Mouse (Mus musculus) neural tube, embryonic 14.5 days (tissue): ENCODE measurements at regions not wholly inside any gene's neighbourhood (a gene's known extent, or its start where the extent isn't known, plus 50 kb on each side); places are given as distances from the start of the nearest gene placed in this dataset.

Experiments used
- ATAC-seq: fragments of 200-750 bp; cut with Nextera tagmentation; 2 replicates; pipeline ENCODE4 v1.8.0; 2017; ENCODE audit warnings: low read depth, mild to moderate bottlenecking, moderate TSS enrichment, moderate library complexity
- H3K27ac ChIP-seq: fragments of 300-500 bp; sonication (generic); 2 replicates; pipeline ENCODE4 v1.5.1; 2014; ENCODE audit warnings: low read depth, mild to moderate bottlenecking, control low read depth, low read length, moderate library complexity, mixed read lengths
- H3K27me3 ChIP-seq: fragments of 300-500 bp; sonication (generic); 2 replicates; pipeline ENCODE4 v1.6.1; 2014; ENCODE audit warnings: low read length; ENCODE audit not compliant: control insufficient read depth, insufficient read depth
- H3K36me3 ChIP-seq: fragments of 300-500 bp; sonication (generic); 2 replicates; pipeline ENCODE4 v1.6.1; 2014; ENCODE audit warnings: low read length, mixed read lengths; ENCODE audit not compliant: control insufficient read depth, insufficient read depth
- H3K4me1 ChIP-seq: fragments of 300-500 bp; sonication (generic); 2 replicates; pipeline ENCODE4 v1.6.1; 2014; ENCODE audit warnings: low read length; ENCODE audit not compliant: control insufficient read depth, insufficient read depth
- H3K4me2 ChIP-seq: fragments of 300-500 bp; sonication (generic); 2 replicates; pipeline ENCODE4 v1.6.1; 2014; ENCODE audit warnings: mild to moderate bottlenecking, low read depth, low read length, control low read depth
- H3K4me3 ChIP-seq: fragments of 300-500 bp; sonication (generic); 2 replicates; pipeline ENCODE4 v1.5.1; 2014; ENCODE audit warnings: low read depth, low read length, control low read depth, mixed read lengths
- H3K9ac ChIP-seq: fragments of 300-500 bp; sonication (generic); replicated peaks from 2 replicates; pipeline ENCODE4 v1.6.1; 2014; ENCODE audit warnings: low read depth, mild to moderate bottlenecking, control low read depth, low read length, mixed read lengths
- H3K9me3 ChIP-seq: fragments of 300-500 bp; sonication (generic); 2 replicates; pipeline ENCODE4 v1.6.1; 2016; ENCODE audit warnings: low read length; ENCODE audit not compliant: control insufficient read depth
- WGBS: fragments of 180-500 bp; shearing (Covaris S2); extraction: QIAGEN DNeasy Blood & Tissue Kit; methylation state at CpG from one replicate; pipeline ENCODE4 v1.1.7; 2014; 5-methylcytosine and 5-hydroxymethylcytosine counted together

DNA sequence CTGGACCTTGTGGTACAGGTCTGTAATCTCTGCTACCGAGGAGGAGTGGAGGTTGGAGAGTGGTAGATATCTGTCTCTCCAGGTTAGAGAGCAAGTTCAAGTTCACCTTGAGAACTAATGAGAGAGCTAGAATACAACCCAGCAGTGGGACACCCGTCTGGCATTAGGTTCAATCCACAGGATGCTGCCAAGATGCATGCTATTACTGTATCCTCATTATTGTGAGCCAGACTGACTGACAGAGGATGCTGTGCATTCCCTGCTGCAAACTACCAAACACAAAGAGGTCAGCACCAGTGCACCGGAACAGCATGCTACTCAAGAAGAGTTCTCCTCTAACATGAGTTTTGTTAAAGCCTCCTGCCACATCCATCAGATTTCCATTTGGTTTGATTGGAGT, 253.6 kb upstream of the Tram1l1 start:
- H3K4me1 ChIP-seq, result no peaks in the 10 kb centered on the region
- no peak overlapping the region for H3K4me2 ChIP-seq
- no peaks in the 10 kb centered on the region for H3K27me3 ChIP-seq
- no peaks in the 10 kb centered on the region for H3K36me3 ChIP-seq
- no peak for ATAC-seq
- 83% methylated on average over 3 of the region's 3 CpGs for WGBS
- no peak overlapping the region for H3K4me3 ChIP-seq
- no peaks in the 10 kb centered on the region for H3K9me3 ChIP-seq
- no peak overlapping the region for H3K27ac ChIP-seq
- H3K9ac ChIP-seq, result no peak overlapping the region

DNA sequence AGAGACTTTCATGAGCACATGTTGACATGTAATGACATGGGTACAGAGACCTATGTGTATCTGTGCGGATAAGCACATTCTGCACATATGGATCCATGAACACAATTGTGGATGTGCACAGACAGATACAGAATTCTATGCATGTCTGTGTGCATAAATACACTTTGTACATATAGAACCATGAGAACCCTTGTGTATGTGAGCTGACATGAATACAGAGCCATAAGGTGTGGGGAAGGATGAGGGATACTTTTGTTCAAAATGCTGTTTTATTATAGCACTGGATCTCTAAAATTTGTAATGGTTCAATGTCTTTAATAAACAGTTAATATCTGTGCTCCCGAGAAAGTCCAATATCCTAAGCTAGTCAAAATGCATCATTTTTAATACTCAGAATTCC, 253.1 kb upstream of the Tram1l1 start:
- 84% methylated on average over 2 of the region's 2 CpGs for WGBS
- Histone ChIP-seq H3K4me1 (no peaks in the 10 kb centered on the region), H3K9me3 (no peaks in the 10 kb centered on the region), H3K36me3 (no peaks in the 10 kb centered on the region), H3K4me2 (no peak overlapping the region), H3K4me3 (no peak overlapping the region), H3K27me3 (no peaks in the 10 kb centered on the region), H3K9ac (no peak overlapping the region), H3K27ac (no peak overlapping the region)
- no peak; the same call in 1 of the 2 replicates for ATAC-seq

- Histone ChIP-seq H3K9ac (no peak overlapping the region), H3K27me3 (no peaks in the 10 kb centered on the region), H3K4me2 (no peak overlapping the region), H3K4me3 (no peak overlapping the region), H3K36me3 (no peaks in the 10 kb centered on the region), H3K4me1 (no peaks in the 10 kb centered on the region), H3K27ac (no peak overlapping the region), H3K9me3 (no peaks in the 10 kb centered on the region)
- WGBS, result 74% methylated on average over 1 of the region's 1 CpGs
- no peak for ATAC-seq
These were observed 252.7 kb upstream of the Tram1l1 start for GRCm38 (mm10) chr3:124067971-124068370.

DNA sequence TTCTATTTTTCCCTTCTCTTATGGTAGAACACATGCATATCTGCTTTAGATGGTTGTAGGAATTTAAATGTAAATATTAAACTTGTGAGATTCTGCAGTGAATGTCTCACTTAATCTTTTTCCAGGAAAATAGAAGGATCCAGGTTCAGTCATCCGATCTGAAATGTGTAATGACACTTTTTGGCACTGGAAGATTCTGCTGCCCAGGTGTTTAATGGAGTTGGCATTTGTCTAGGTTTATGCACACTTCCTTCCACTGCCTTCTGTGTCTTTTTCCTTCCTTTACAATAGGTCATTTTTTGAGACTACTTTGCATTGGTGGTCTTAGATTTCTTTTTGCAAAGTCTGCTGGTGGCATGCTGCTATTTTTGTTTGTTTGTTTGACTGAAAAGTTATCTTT, 251.5 kb upstream of the Tram1l1 start:
- WGBS, result 82% methylated on average over 1 of the region's 1 CpGs
- Histone ChIP-seq H3K4me1 (no peaks in the 10 kb centered on the region), H3K9me3 (no peaks in the 10 kb centered on the region), H3K27ac (no peak overlapping the region), H3K36me3 (no peaks in the 10 kb centered on the region), H3K4me2 (no peak overlapping the region), H3K9ac (no peak overlapping the region), H3K4me3 (no peak overlapping the region), H3K27me3 (no peaks in the 10 kb centered on the region)
- no peak for ATAC-seq

- Histone ChIP-seq H3K36me3 (no peaks in the 10 kb centered on the region), H3K9ac (no peak overlapping the region), H3K4me3 (no peak overlapping the region), H3K27me3 (no peaks in the 10 kb centered on the region), H3K27ac (no peak overlapping the region), H3K4me2 (no peak overlapping the region), H3K4me1 (no peaks in the 10 kb centered on the region), H3K9me3 (no peaks in the 10 kb centered on the region)
- 64% methylated on average over 6 of the region's 6 CpGs for WGBS
- ATAC-seq, result peak; percentile 9; the same call in 1 of the 2 replicates
These were observed 244.6 kb upstream of the Tram1l1 start for GRCm38 (mm10) chr3:124075974-124076606.

DNA sequence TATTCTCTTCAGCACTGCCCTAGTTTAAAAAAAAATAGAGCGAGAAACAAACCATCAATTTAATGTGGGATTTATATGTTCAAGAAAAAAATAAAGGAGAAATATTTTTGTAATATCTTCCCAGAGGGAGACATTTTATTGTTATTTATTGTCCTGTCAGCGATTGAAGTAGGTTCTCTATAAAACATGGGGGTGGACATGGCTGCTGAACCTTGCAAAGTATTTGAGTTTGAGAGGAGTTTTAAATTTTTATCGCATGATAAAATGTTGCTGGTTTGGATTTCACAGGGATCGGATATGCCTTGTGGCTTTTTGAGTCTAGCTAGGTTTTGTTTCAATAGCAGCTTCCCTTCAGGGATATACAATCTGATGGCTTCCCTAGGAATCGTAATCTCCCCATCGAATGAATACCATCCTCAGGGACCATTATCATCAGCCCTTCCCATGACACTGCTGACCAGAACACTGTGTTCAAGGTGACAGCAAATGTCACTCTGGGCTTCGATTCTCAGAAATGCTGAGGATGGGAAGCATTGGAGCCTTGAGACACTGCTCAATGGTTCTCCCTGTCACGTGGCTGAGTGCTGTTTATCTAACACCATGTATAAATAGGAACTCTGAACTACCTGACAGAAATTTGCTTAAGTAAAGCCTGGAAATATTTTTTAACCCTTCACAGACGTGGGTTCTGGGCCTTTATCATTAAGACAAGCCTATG, 228.1 kb upstream of the Tram1l1 start:
- no peaks in the 10 kb centered on the region for H3K9me3 ChIP-seq
- 71% methylated on average over 9 of the region's 9 CpGs for WGBS
- no peak overlapping the region for H3K4me3 ChIP-seq
- no peaks in the 10 kb centered on the region for H3K27me3 ChIP-seq
- ATAC-seq, result peak; percentile 24; the same call in 1 of the 2 replicates
- H3K9ac ChIP-seq, result no peak overlapping the region
- no peak overlapping the region for H3K4me2 ChIP-seq
- no peaks in the 10 kb centered on the region for H3K36me3 ChIP-seq
- H3K4me1 ChIP-seq, result no peaks in the 10 kb centered on the region
- no peak overlapping the region for H3K27ac ChIP-seq

- no peaks in the 10 kb centered on the region for H3K9me3 ChIP-seq
- H3K27ac ChIP-seq, result no peak overlapping the region
- H3K9ac ChIP-seq, result no peak overlapping the region
- WGBS, result 88% methylated on average over 1 of the region's 1 CpGs
- no peaks in the 10 kb centered on the region for H3K27me3 ChIP-seq
- no peak overlapping the region for H3K4me3 ChIP-seq
- no peaks in the 10 kb centered on the region for H3K4me1 ChIP-seq
- H3K36me3 ChIP-seq, result no peaks in the 10 kb centered on the region
- H3K4me2 ChIP-seq, result no peak overlapping the region
- no peak for ATAC-seq
These were observed 206.7 kb upstream of the Tram1l1 start for GRCm38 (mm10) chr3:124113995-124114394.

DNA sequence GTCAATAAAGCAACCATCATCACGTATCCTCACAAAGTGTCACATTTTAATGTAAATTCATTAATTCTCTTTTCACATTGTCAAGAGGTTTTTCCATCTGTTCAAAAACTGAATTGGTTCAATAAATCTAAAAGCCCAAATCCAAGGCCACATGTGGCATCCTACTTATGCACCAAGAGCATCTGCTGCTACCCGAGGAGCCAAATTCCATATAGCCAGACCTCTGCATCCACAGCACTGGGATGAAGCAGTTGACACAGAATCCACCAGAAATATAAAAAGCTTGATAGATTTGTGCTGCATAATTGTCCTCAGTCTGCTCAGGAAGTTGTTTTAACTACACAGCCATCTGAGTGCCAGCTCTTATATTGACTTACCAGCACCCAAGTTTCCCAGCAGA, 164.4 kb upstream of the Tram1l1 start:
- peak; percentile 34; the same call in 1 of the 2 replicates for ATAC-seq

DNA sequence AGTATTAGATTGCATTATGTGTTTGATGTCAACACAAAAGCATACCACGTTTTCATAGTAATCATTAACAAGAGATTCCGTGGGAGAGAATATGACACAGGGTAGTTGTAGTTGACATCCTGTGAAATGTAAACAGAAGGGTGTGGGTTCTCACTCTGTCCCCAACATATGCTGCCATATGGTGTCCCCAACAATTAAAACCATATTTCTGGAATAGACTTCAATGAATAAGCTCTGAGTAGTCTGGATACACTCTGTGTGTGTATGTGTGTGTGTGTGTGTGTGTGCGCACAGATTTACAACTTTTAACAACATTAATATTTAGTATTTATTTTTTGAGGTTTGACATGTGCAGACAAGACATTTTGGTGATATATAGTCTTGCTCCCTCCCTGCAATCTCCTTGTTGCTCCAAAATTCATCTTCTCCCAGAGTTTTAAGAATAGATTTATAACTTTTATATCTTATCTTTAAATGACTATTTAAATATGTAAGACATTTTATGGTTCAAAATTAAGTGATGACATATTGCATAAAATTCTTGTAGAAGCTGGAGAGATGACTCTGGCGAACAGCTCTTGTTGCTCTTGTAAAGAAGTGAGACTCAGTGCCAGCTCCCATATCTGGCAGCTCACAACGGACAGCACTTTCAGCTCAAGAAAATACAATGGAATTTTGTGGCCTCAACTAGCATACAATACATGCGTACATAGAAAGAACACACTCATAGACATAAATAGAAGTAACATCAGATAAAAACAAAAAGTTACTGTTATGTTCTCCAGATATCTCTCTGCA, 162.6 kb upstream of the Tram1l1 start:
- no peak overlapping the region for H3K4me3 ChIP-seq
- no peaks in the 10 kb centered on the region for H3K4me1 ChIP-seq
- no peak overlapping the region for H3K27ac ChIP-seq
- no peak for ATAC-seq
- no peaks in the 10 kb centered on the region for H3K36me3 ChIP-seq
- H3K9ac ChIP-seq, result no peak overlapping the region
- H3K27me3 ChIP-seq, result no peaks in the 10 kb centered on the region
- 85% methylated on average over 6 of the region's 6 CpGs for WGBS
- no peaks in the 10 kb centered on the region for H3K9me3 ChIP-seq
- no peak overlapping the region for H3K4me2 ChIP-seq

More for the DNA sequence above, 164.4 kb upstream of the Tram1l1 start:
- Histone ChIP-seq H3K9me3 (no peaks in the 10 kb centered on the region), H3K27me3 (no peaks in the 10 kb centered on the region), H3K4me1 (no peaks in the 10 kb centered on the region), H3K27ac (no peak overlapping the region), H3K4me2 (no peak overlapping the region), H3K9ac (no peak overlapping the region), H3K4me3 (no peak overlapping the region), H3K36me3 (no peaks in the 10 kb centered on the region)
- 49% methylated on average over 2 of the region's 2 CpGs for WGBS
